Mouse (Mus musculus) heart, postnatal 0 days (tissue): ENCODE measurements around the gene Plin5.

Source experiments
- CTCF ChIP-seq: IDR thresholded peaks from 2 replicates; pipeline ENCODE4 v1.5.1; 2016; ENCODE audit warnings: antibody characterized with exemption, control low read depth, low read depth
- EP300 ChIP-seq: IDR thresholded peaks from 2 replicates; pipeline ENCODE4 v1.6.1; 2016; ENCODE audit warnings: antibody characterized with exemption, low read depth

GRCm38 (mm10) chr17:56110571-56110970, 6.8 kb downstream of the Plin5 start:
- TF ChIP-seq CTCF, result no peak
- no peak for TF ChIP-seq EP300
